Mouse (Mus musculus) mouse trophoblast stem cell (cell line): Measurements from ENCODE around the gene Olfr136.

ENCODE experiments used
- in situ Hi-C, 2 experiments: fragments of 300-500 bp; cut with MseI, MboI; formaldehyde crosslinking; loops; 2 replicates in 1 of 2; 3 replicates in 1 of 2; pipeline ENCODE4 v1.15.1; 2025

Gene Olfr136

DNA sequence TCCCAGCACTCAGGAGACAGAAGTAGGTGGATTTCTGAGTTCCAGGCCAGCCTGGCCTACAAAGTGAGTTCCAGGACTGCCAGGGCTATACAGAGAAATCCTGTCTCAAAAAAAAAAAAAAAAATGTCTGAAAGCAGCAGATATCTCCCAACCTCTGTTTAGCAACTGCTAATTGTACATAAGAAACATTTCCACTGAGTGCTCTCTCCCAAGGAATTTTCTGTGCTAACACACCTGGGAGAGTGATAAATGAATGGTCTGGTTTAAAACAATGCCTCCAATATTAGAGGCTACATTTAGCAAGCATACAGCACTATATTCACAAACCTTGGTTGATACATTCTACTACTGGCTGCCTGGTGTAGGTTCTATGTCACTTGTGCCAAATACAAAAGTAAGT is at the start of gene Olfr136:
Gene Olfr136 (plus strand): TSS at position 301 of the 400 bp plus-strand sequence.
- in situ Hi-C loops = no loop called here

DNA sequence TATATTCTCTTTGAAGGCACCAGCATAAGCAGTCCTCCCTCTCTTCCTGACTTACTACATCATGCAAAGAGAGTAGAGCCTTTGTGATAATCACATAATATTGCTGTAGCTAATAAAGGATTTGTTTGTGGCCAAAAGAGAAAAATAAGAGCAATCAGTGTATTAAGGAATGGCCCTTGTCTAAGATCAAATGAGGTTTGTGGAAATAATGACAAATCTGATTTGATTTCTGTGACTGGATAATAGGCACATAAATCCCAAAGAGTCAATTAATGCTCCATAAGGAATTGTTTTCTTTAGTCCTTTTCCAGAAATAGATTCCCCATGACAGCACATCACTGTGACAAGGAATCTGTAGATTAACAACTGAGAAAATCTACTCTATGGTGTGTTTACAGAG is 22.2 kb upstream of the Olfr136 start, which contains the start of gene Olfr137:
Gene Olfr137 (minus strand): TSS at position 101 of the 400 bp plus-strand sequence.
- in situ Hi-C loops = no loop called here
